Mouse (Mus musculus) midbrain, embryonic 10.5 days (tissue): ENCODE measurements around the gene Klhdc4. TPM values are rescaled to one million over a fixed set of nuclear protein-coding genes. Genes with fewer than 3 reads are reported as not detected.

Experiments
- DNase-seq: peaks from one replicate; pipeline ENCODE4 v3.0.0-alpha.2; 2017; ENCODE audit warnings: low spot score
- H3K27ac ChIP-seq: fragments of 300-500 bp; sonication (generic); replicated peaks from 2 replicates; pipeline ENCODE4 v1.5.1; 2016; ENCODE audit warnings: mild to moderate bottlenecking
- H3K27me3 ChIP-seq: fragments of 300-500 bp; sonication (generic); 2 replicates; pipeline ENCODE4 v1.6.1; 2016; ENCODE audit warnings: low read depth, mild to moderate bottlenecking; ENCODE audit not compliant: poor library complexity, severe bottlenecking
- H3K36me3 ChIP-seq: fragments of 300-500 bp; sonication (generic); 2 replicates; pipeline ENCODE4 v1.6.1; 2016; ENCODE audit warnings: mild to moderate bottlenecking, moderate library complexity
- H3K4me1 ChIP-seq: fragments of 300-500 bp; sonication (generic); 2 replicates; pipeline ENCODE4 v1.6.1; 2016
- H3K4me3 ChIP-seq: fragments of 300-500 bp; sonication (generic); 2 replicates; pipeline ENCODE4 v1.5.1; 2016; ENCODE audit warnings: mild to moderate bottlenecking, moderate library complexity
- H3K9me3 ChIP-seq: fragments of 300-500 bp; sonication (generic); replicated peaks from 2 replicates; pipeline ENCODE4 v1.6.1; 2016; ENCODE audit warnings: mild to moderate bottlenecking
- WGBS: fragments of 180-500 bp; shearing (Covaris S2); methylation state at CpG from one replicate; pipeline ENCODE4 v1.1.7; 2016; 5-methylcytosine and 5-hydroxymethylcytosine counted together
- polyA plus RNA-seq: library from polyadenylated mRNA; unstranded; fragments of >200 nt; fragmentation: Nextera tagmentation; extraction: Ambion mirVana; gene quantifications from 2 replicates; pipeline ENCODE4 v1.2.1, GENCODE M21; 2016

Klhdc4 gene
- polyA plus RNA-seq, 1 experiment from 2014 or later = 64.1 TPM

DNA sequence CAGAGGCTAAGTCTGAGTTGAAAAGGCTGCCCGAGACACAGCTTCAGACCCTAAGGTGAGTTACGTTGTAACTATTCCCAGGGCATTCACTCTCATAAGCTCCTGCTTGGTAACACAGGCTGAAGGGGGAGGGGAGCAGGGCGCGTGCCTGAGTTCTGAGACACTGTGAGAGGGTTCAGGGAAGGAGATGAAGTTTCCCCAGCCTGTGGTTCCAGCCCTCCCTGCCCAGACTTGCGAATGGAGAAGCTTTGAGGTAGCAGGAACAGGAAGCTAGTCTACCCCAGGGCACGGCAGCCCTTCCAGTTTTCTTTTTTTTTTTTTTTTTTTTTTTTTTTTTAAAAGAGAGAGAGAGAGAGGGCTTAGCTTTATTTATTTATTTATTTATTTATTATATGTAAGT, 31.9 kb upstream of the Klhdc4 start:
- 71% methylated on average over 6 of the region's 6 CpGs for WGBS
- Histone ChIP-seq H3K27ac (no peak overlapping the region), H3K36me3 (no peaks in the 10 kb centered on the region), H3K27me3 (no peaks in the 10 kb centered on the region), H3K4me1 (peaks cover 13% of the 10 kb centered on the region), H3K9me3 (no peaks in the 10 kb centered on the region), H3K4me3 (no peak overlapping the region)
- no peak for DNase-seq

DNA sequence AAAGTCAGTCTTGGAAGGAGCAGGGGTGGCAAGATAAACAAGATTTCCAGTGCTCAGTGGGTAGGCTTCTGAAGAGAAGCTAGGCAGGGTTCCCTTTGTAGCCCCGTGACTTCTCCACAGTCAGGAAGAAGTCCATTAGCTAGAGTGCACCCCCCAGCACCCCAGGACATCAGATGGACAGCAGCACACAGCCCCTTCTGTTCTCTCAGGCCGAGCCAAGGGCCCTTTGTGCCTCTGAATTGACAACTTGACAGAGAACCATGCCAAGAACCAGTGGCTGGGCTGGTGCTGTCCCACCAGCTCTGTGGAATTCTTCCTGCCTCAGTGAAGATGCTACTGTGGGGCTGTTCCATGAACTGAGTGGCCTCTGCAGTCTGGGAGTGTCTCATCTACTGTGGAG, 28.4 kb upstream of the Klhdc4 start:
- Histone ChIP-seq H3K27me3 (no peaks in the 10 kb centered on the region), H3K9me3 (no peaks in the 10 kb centered on the region), H3K4me3 (no peak overlapping the region), H3K27ac (no peak overlapping the region), H3K4me1 (peaks cover 19% of the 10 kb centered on the region), H3K36me3 (no peaks in the 10 kb centered on the region)
- 63% methylated on average over 2 of the region's 2 CpGs for WGBS
- DNase-seq = no peak

DNA sequence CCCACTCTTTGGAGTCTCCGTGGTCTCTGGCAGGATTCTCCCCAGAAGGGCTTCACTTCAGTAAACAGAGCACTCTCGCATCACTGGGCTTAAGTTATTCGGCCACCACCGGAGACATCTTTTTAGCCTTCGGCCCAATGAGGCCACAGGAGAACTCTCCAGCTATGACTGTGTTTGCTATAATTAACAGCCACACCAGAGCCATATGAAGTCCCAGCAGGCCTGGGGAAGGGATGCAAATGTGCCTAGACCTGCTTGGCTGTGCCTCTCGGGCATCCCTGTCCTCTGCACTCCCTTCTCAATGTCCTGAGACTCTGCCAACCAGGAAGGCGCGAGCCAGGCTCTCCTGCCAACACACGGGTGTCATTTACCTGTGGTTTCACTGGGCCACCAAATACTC, 28.0 kb upstream of the Klhdc4 start:
- Histone ChIP-seq H3K27me3 (peaks cover 4% of the 10 kb centered on the region; the same call in 1 of the 2 replicates), H3K4me3 (no peak overlapping the region), H3K36me3 (no peaks in the 10 kb centered on the region), H3K4me1 (peaks cover 22% of the 10 kb centered on the region), H3K9me3 (no peaks in the 10 kb centered on the region), H3K27ac (no peak overlapping the region)
- DNase-seq = no peak
- 54% methylated on average over 9 of the region's 9 CpGs for WGBS

DNA sequence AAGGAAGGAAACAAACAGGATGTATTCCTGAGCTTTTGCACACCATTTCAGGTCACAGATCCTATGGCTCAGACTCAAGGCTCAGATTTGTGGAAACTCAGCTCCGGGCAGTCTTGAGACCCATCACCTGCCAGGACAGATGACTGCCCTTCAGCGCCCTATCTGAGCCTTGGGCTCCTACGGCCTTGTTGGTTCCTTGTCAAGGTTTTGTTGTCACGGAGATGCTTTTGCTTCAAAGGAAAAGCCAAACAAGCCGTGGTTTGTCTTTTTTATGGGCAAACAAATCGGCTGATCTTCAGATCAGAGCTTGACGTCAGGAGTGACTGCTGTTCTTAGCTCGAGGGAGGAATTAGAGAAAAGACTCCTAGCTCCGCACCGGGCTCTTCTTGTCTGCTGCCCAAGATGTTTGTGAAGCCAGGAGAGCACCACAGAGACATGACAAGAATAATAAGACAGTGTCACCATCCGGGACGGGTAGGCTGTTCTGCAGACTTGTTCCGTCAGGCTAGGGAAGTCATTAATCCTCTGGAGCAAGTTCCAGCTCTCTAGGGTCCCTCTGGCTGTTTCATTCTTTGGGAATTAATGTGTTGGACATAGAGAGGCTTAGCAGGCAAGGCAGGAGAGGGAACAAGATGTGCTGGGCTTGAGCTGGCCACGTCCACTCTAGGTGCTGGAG, 26.8 kb upstream of the Klhdc4 start:
- Histone ChIP-seq H3K27ac (no peak overlapping the region), H3K36me3 (no peaks in the 10 kb centered on the region), H3K27me3 (peaks cover 8% of the 10 kb centered on the region; the same call in 1 of the 2 replicates), H3K4me1 (peaks cover 31% of the 10 kb centered on the region), H3K4me3 (no peak overlapping the region), H3K9me3 (no peaks in the 10 kb centered on the region)
- 90% methylated on average over 14 of the region's 14 CpGs for WGBS
- DNase-seq = no peak

DNA sequence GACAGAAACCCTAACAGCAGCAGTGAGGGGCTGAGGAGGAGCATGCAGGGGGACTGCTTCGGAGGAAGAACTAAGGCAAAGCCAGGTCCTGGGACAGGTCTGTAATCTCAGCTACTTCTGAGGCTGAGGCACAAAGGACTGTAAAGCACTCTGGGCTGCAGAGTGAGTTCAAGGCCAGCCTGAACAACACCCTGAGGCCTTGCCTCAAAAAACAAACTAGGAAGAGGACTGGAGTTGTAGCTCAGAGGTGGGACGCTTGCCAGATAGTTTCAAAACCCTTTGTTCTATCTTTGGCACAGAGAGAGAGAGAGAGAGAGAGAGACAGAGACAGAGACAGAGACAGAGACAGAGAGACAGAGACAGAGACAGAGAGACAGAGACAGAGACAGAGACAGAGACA, 24.2 kb upstream of the Klhdc4 start:
- Histone ChIP-seq H3K27ac (no peak overlapping the region), H3K4me3 (no peak overlapping the region), H3K27me3 (peaks cover 10% of the 10 kb centered on the region; the same call in 1 of the 2 replicates), H3K4me1 (peaks cover 40% of the 10 kb centered on the region), H3K36me3 (no peaks in the 10 kb centered on the region), H3K9me3 (no peaks in the 10 kb centered on the region)
- 83% methylated on average over 2 of the region's 2 CpGs for WGBS
- no peak for DNase-seq

DNA sequence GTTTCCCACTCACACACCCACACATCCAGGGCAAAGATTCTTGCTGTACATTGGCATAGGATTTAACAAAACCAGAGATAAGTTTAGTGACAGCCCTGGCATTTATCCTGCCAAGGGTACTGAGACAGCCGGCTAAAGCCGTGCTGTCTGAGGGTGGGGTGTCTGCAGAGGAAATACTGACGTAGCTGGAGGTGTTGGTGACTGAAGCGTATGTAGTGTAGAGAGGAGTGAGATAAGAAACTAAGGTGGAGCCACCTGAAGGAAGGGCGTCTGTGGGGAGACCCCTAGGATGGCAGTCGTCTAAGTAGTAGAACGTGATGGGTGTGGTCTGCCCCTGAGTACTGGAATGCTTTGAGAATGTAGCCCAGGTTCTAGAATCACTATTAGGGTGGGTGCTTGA, 23.1 kb upstream of the Klhdc4 start:
- Histone ChIP-seq H3K27ac (no peak overlapping the region), H3K36me3 (no peaks in the 10 kb centered on the region), H3K4me1 (peaks cover 37% of the 10 kb centered on the region), H3K4me3 (no peak overlapping the region), H3K9me3 (no peaks in the 10 kb centered on the region), H3K27me3 (peaks cover 14% of the 10 kb centered on the region; the same call in 1 of the 2 replicates)
- DNase-seq = no peak
- WGBS = 70% methylated on average over 7 of the region's 7 CpGs

DNA sequence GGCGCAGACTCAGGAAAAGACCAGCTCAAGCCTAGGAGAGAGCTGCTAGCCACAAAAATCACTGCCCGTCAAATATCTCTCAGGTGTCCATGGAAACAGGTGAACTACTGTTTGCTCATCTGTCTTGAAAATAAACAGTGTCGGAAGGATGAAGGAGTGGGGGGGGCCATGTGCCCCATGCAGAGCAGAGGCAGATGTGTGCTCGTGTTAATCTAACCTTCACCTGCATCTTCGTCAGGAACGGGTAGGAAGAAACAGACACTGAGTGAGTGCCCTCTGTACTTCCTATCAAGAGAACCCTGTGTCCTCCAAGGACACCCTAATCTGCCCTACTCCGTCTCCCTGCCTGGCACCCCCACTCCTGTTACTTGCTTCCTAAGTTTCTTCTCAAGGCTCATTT, 22.3 kb upstream of the Klhdc4 start:
- Histone ChIP-seq H3K9me3 (no peaks in the 10 kb centered on the region), H3K36me3 (no peaks in the 10 kb centered on the region), H3K4me3 (peak overlapping the region; percentile 48; the same call in 1 of the 2 replicates), H3K27ac (peak overlapping the region; percentile 86), H3K27me3 (peaks cover 14% of the 10 kb centered on the region; the same call in 1 of the 2 replicates), H3K4me1 (peaks cover 31% of the 10 kb centered on the region)
- 44% methylated on average over 7 of the region's 7 CpGs for WGBS
- DNase-seq = no peak

DNA sequence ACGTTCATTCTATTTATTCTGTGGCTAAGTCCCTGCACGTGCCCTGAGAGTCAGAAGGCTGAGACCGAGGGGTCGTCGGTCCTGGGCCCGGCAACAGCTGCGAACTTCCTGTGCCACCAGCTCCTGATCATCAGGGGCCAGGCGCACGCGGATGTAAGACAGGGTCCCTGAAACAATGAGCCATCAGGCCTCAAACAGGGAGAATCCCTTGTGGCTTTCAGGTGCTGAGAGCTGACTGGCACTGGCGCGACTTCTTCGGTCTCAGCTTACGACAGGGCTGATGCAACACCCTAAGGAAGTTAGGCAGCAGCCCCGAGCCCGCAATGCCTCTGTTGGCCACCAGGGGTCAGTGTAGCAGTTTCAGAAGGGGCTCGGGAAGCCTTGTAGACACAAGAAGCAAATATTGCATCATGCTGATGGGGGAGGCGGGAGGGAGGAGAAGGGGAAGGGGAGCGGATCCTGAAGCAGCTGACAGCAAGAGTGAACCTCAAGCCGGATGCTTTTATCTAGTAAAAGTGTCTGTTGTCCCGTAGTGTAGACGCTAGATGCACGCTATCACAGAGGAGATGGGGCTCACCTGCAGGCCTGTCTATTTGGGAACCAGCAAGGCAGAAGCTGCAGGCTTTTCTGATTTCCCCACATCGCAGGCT, 21.6 kb upstream of the Klhdc4 start:
- peak; percentile 98 for DNase-seq
- Histone ChIP-seq H3K4me3 (peak overlapping the region; percentile 48), H3K27me3 (peaks cover 14% of the 10 kb centered on the region; the same call in 1 of the 2 replicates), H3K9me3 (no peaks in the 10 kb centered on the region), H3K27ac (peak overlapping the region; percentile 86), H3K4me1 (peaks cover 31% of the 10 kb centered on the region), H3K36me3 (0 out of 2 replicates have a peak, but pooled peaks cover 5% of the 10 kb centered on the region)
- 6% methylated on average over 24 of the region's 24 CpGs for WGBS

DNA sequence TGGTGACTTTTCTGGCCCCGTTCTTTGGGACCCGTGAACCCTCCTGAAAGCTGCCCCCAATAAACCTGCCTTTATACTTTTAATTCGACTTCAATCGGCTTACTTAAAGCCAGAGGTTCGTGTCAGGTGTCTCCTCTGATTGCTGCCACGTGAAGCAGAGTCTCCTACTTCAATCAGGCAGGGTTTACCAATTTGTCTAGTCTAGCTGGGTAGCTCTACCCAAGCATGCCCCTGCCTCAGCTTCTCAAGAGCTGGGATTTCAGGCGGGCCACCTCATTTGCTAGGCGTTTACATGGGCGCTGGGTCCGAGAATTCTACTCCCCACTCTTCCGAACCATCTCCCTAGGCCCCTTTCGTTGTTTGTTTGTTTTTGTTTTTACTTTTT, 21.1 kb upstream of the Klhdc4 start:
- H3K27me3 ChIP-seq = peaks cover 14% of the 10 kb centered on the region; the same call in 1 of the 2 replicates
- peaks cover 31% of the 10 kb centered on the region for H3K4me1 ChIP-seq
- peak overlapping the region; percentile 86 for H3K27ac ChIP-seq
- H3K36me3 ChIP-seq = peaks cover 9% of the 10 kb centered on the region
- 36% methylated on average over 12 of the region's 12 CpGs for WGBS
- no peak for DNase-seq
- H3K9me3 ChIP-seq = no peaks in the 10 kb centered on the region
- peak overlapping the region; percentile 48 for H3K4me3 ChIP-seq

DNA sequence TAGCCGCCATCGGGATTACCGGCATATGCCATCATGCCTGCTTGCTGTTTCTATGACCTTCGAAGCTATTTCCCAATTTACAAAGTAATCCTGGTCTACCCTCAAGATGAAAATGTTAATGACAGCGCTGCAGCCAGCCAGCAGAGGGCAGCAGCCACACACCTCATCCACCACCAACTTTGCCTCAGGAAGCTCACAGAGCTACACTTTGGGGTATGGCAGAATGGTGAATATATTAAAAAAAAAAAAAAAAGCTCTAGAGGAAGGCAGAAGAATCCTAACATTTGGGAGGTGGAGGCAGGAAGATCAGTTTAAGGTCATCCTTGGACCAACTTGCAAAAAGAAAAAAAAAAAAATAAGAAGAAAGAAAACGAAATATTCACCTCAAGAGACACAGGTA, 20.6 kb upstream of the Klhdc4 start:
- Histone ChIP-seq H3K36me3 (peaks cover 13% of the 10 kb centered on the region), H3K4me1 (peaks cover 31% of the 10 kb centered on the region), H3K27me3 (peaks cover 14% of the 10 kb centered on the region; the same call in 1 of the 2 replicates), H3K27ac (no peak overlapping the region), H3K9me3 (no peaks in the 10 kb centered on the region), H3K4me3 (no peak overlapping the region)
- 15% methylated on average over 6 of the region's 6 CpGs for WGBS
- peak; percentile 80 for DNase-seq

DNA sequence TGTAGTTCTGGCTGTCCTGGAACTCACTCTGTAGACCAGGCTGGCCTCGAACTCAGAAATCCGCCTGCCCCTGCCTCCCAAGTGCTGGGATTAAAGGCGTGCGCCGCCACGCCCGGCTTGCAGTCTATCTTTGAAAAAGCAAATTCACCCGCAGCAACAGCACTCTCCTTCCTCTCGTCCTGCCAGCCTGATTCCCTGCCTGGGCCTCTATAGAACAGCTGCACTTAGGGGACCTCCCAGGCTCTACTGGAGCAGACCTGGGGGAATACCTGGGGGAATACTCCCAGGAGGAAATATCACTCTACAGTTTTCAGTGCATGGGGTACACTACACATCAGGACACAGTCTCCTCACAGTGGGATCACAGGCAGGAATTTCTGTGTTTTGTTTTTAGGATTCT, 19.9 kb upstream of the Klhdc4 start:
- H3K27me3 ChIP-seq = peaks cover 14% of the 10 kb centered on the region; the same call in 1 of the 2 replicates
- H3K4me1 ChIP-seq = peaks cover 31% of the 10 kb centered on the region
- WGBS = 71% methylated on average over 9 of the region's 9 CpGs

DNA sequence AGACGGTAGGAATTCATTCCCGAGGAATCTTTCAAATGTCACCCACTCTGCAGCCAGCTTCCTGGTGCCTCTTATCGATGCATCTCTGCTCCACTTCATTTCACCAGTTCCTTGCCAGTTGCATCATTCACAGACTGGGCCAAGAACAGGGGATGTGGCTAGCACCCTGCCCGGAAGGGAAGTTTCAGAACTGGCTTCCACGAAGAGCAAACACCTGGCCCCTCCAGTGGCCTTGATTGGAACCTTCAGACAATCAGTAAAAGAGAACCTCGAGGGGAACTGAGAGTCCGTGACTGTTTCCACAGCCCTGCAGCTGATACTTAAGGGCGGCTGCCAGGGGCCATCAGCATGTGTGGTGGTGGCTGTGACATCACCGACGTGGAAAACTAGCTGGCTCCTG, 19.1 kb upstream of the Klhdc4 start:
- no peak for DNase-seq
- Histone ChIP-seq H3K36me3 (peaks cover 25% of the 10 kb centered on the region), H3K27me3 (peaks cover 14% of the 10 kb centered on the region; the same call in 1 of the 2 replicates), H3K9me3 (no peaks in the 10 kb centered on the region), H3K27ac (no peak overlapping the region), H3K4me3 (no peak overlapping the region), H3K4me1 (peaks cover 30% of the 10 kb centered on the region)
- WGBS = 73% methylated on average over 10 of the region's 10 CpGs

More for the DNA sequence above, 19.9 kb upstream of the Klhdc4 start:
- Histone ChIP-seq H3K4me3 (no peak overlapping the region), H3K9me3 (no peaks in the 10 kb centered on the region), H3K36me3 (peaks cover 19% of the 10 kb centered on the region), H3K27ac (no peak overlapping the region)
- no peak for DNase-seq

DNA sequence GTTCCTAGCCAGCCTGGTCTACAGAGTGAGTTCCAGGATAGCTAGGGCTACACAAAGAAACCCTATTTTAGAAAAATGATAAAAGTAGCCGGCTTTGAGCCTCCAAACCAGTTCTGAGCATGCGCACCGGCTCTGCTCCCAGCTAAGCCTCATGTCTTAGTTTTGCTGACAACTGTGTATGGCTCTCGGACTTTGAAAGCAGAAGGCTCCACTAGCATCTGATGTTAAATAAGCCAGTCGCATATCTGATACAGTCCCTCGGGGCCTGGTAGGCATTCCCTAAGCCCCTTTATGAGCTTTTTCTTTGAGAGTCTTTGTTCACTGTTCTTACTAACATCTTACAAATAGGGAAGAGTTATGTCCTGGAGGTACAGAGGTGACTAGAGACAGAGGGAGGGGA, 18.6 kb upstream of the Klhdc4 start:
- 80% methylated on average over 6 of the region's 6 CpGs for WGBS
- no peak overlapping the region for H3K27ac ChIP-seq
- peaks cover 30% of the 10 kb centered on the region for H3K36me3 ChIP-seq
- peaks cover 25% of the 10 kb centered on the region for H3K4me1 ChIP-seq
- DNase-seq = no peak
- H3K27me3 ChIP-seq = peaks cover 14% of the 10 kb centered on the region; the same call in 1 of the 2 replicates
- no peak overlapping the region for H3K4me3 ChIP-seq
- H3K9me3 ChIP-seq = no peaks in the 10 kb centered on the region
